Mouse (Mus musculus) megakaryocyte progenitor cell, adult 5-6 weeks (primary cell): ENCODE results near the gene Gm30191. TPM values are rescaled to one million over a fixed set of nuclear protein-coding genes. Genes with fewer than 3 reads are reported as not detected.
"Not testable (repeated sequence)": the region's sequence is repeated elsewhere in the genome, so short reads cannot be mapped to it uniquely, and the experiment has no call there.

Experiments used
- ATAC-seq: replicated peaks from 2 replicates; pipeline ENCODE4 v1.8.0; 2016; ENCODE audit warnings: mild to moderate bottlenecking, moderate TSS enrichment, inconsistent platforms; ENCODE audit not compliant: poor library complexity
- total RNA-seq, 2 experiments: library from RNA; stranded (forward) in 1 of 2; stranded (reverse) in 1 of 2; fragments of 157-497, 149-512 nt in 1 of 2; fragments of 200-1000 nt in 1 of 2; gene quantifications; 2 replicates each; pipeline versions ENCODE4 v1.2.3 to v1.2.4; 2015 to 2017

Gm30191 gene
- total RNA-seq, 2 experiments from 2014 or later, result not detected

GRCm38 (mm10) chr4:134284942-134285341 lies 38.2 kb downstream of the Gm30191 start:
- ATAC-seq, result no peak

DNA sequence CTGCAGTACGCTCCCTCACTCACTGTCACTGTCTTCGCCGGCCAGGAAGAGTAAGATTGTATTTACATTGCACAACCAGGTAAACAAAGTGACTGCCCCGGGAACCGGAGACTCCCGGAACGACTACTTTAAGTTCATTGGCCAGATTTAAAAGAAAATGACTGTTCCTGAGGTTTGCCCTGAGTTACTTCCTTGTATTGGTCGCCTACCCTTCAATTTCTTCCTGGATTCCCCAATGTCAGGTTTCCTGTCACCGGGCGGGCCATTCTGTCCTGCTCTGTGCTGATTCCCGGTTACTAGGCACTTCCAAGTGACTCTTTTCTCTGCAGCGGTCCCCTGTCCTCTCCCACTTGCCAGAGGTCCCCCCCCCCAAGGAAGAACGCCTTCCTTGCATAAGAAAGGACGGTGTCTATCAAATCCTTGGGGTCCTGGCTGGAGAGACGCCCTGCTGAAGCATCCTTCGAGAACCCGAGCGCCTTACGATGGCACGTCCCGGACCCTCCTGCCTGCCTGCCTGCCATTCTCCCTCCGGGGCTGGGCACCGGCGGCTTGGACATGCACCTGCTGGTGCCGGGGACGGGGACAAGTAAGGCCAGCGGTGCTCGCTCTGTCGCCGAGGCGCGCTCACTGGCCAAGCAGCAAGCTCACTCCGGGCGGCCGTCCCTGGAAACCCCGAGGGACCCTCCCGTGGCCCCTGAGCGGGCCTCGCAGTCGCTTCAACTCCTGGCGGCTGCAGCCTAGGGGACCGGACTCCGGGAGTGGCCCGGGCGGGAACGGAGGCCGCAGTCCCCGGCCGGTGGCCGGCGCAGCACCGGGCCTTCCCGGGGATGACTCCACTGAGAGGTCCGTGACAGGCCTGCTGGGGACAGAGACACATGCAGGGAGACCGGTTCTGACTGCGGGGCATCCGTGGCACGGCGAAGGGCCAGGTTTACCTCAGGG lies 39.8 kb downstream of the Gm30191 start:
- ATAC-seq, result no peak

DNA sequence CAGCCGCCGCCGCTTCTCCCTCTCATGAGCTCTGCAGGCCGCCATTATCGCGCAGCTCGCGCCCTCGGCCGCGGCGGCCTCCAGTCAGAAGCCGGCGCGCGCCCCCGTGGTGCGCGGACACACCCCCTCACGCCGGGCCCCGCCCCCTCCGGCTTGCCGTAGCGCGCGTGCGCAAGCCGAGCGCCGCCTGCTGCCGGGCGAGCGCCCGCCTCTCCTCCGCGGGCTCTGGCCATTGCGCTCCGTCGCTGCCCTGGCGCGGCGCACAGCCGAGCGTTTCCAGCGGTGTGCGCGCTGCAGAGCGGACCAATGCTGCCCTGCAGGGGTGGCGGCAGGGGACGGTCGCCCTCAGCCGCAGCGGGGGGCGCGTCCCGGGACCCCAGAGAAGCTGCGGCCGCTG lies 40.4 kb downstream of the Gm30191 start:
- ATAC-seq, result peak; percentile 63

- ATAC-seq, result peak; percentile 68
These were observed 40.9 kb downstream of the Gm30191 start, which contains the start of gene Pdik1l for GRCm38 (mm10) chr4:134287575-134288025. Gene Pdik1l (minus strand): TSS chr4:134287895.

DNA sequence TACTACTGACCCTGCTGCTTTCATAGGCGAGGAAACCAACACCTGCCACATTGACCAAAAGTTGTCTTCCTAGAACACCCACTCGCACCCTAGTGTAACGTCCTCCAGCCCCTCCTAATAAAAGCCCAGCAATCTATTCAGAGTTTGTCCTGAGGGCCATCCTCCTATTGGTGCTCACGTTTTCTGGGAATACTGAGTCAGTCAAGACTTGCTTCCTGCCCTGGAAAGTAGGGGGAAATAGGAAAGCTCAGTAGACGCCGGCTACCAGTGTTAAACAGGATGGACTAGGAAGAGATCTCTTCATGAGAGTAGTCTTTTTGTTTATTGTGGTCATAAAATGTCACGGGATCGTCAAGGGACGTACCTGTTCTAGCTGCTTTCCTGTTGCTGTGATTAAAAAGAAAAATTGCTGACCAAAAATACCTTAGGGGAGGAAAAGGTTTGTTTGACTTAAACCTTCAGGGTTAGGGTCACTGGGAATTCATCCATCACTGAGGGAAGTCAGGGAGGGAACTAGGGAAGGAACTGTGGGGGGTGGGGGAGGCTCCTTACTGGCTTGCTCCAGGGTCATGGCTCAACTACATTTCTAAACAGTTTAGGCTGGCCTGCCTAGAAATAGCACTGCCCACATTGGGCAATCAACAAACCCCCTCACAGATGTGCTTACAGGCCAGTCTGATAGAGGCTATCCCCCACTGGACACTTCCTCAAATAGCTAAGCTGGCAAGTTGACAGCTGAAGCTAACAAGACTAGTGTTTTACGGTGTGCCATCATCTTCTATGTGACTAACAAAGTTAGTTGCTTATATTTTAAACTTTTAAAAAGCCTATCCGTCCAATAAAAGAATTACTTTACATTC lies 41.9 kb downstream of the Gm30191 start:
- peak; percentile 46 for ATAC-seq

DNA sequence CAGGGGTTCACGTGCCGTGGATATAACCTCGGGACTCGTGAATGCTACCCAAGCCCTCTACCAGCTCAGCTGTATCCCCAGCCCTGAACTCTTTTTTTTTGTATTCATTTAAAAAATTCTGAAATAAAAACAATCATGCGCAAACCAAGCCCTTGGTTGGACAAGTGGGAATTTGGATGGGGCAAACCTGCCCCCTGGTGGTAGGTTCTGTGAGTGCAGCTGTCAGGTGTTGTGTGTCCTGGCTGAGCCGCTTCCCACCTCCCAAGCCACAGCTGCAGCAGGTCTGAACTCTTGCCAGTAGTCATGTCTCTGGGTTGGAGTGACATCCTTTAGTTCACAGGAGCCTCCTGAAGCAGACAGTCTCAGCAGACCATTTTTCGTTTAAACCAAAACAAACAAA lies 45.3 kb downstream of the Gm30191 start:
- peak; percentile 56 for ATAC-seq

GRCm38 (mm10) chr4:134293061-134293691 lies 46.4 kb downstream of the Gm30191 start:
- no peak for ATAC-seq

GRCm38 (mm10) chr4:134293692-134294163 lies 47.0 kb downstream of the Gm30191 start:
- no peak for ATAC-seq

DNA sequence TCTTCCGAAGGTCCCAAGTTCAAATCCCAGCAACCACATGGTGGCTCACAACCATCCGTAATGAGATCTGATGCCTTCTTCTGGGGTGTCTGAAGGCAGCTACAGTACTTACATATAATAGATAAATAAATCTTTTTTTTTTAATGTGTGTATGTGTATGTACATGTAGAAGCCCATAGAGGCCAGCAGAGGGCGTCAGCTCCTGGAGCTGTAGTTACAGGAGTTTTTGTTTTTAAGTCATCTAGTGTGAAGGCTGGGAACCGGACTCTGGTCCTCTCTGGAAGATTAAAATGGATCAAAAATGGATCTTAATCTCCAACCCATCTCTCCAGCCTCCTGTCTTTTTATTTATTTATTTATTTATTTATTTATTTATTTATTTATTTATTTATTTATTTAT lies 49.4 kb downstream of the Gm30191 start:
- not testable (repeated sequence) for ATAC-seq

- ATAC-seq, result no peak
These were observed 49.8 kb downstream of the Gm30191 start for GRCm38 (mm10) chr4:134296523-134296922.

DNA sequence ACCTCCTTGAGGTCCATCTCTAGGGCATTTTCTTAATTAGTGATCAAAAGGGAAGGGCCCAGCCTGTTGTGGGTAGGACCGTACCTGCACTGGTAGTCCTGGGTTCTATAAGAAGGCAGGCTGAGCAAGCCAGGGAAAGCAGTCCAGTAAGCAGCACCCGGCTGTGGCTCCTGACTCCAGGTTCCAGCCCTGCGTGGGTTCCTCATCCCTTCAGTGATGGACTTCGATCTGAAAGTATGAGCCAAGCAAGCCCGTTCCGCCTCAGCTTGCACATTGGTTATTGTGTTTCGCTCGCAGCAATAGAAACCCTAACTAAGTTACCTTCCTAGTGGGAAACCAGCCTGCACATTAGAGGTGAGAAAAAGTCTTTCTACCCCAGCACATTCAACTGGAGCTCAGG lies 50.6 kb downstream of the Gm30191 start:
- ATAC-seq, result no peak

- ATAC-seq, result no peak
These were observed 52.1 kb downstream of the Gm30191 start for GRCm38 (mm10) chr4:134298626-134299497.

DNA sequence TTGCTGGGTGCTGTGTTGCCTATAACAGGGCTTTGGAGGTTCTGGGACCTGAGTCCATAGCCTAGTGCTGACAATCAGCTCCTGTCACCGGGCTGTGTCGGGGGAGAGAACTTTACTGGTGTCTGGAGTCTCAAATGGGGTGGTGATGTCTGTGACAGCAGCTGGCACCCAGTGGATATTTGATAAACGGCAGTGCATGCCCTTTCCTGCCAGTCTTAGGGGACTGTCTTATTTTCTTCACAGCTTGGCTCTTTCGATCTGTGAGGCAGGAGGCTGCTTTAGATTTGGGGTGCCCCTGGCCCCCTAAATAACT lies 52.7 kb downstream of the Gm30191 start:
- peak; percentile 37; the same call in 1 of the 2 replicates for ATAC-seq

Other genes starting within 250 kb of the Gm30191 start
- 27.0 and 31.5 TPM in 2 replicates for gene Dhdds, start 246.0 kb upstream of the Gm30191 start, total RNA-seq (2015)
- 28.2 and 30.1 TPM in 2 replicates for gene Dhdds, start 246.0 kb upstream of the Gm30191 start, total RNA-seq (2017)
- gene Lin28a, start 228.1 kb upstream of the Gm30191 start, total RNA-seq (2015), result 3.7 and 4.7 TPM in 2 replicates
- 27.4 and 31.2 TPM in 2 replicates for gene Lin28a, start 228.1 kb upstream of the Gm30191 start, total RNA-seq (2017)
- not detected in 2 replicates for gene Zfp683, start 193.1 kb upstream of the Gm30191 start, total RNA-seq (2015)
- not detected in 2 replicates for gene Zfp683, start 193.1 kb upstream of the Gm30191 start, total RNA-seq (2017)
- 0.77 and 2.2 TPM in 2 replicates for gene Crybg2, start 186.1 kb upstream of the Gm30191 start, total RNA-seq (2015)
- 0.37 and 0.71 TPM in 2 replicates for gene Crybg2, start 186.1 kb upstream of the Gm30191 start, total RNA-seq (2017)
- 291 and 358 TPM in 2 replicates for gene Cd52, start 151.9 kb upstream of the Gm30191 start, total RNA-seq (2015)
- 339 and 505 TPM in 2 replicates for gene Cd52, start 151.9 kb upstream of the Gm30191 start, total RNA-seq (2017)
- 9.2 and 10.7 TPM in 2 replicates for gene Ubxn11, start 144.4 kb upstream of the Gm30191 start, total RNA-seq (2015)
- gene Ubxn11, start 144.4 kb upstream of the Gm30191 start, total RNA-seq (2017), result 6.5 and 7.3 TPM in 2 replicates
- 724 and 761 TPM in 2 replicates for gene Sh3bgrl3, start 118.1 kb upstream of the Gm30191 start, total RNA-seq (2015)
- 230 and 307 TPM in 2 replicates for gene Sh3bgrl3, start 118.1 kb upstream of the Gm30191 start, total RNA-seq (2017)
- gene Cep85, start 59.8 kb upstream of the Gm30191 start, total RNA-seq (2015), result 14.5 and 27.8 TPM in 2 replicates
- 33.8 and 41.0 TPM in 2 replicates for gene Cep85, start 59.8 kb upstream of the Gm30191 start, total RNA-seq (2017)
- not detected in 2 replicates for gene Gm7534, start 43.9 kb upstream of the Gm30191 start, total RNA-seq (2015)
- gene Gm7534, start 43.9 kb upstream of the Gm30191 start, total RNA-seq (2017), result not detected in 2 replicates
- gene Catsper4, start 19.6 kb upstream of the Gm30191 start, total RNA-seq (2015), result not detected in 2 replicates
- gene Catsper4, start 19.6 kb upstream of the Gm30191 start, total RNA-seq (2017), result not detected in 2 replicates
- gene Cnksr1, start 8.5 kb upstream of the Gm30191 start, total RNA-seq (2015), result not detected in 2 replicates
- not detected in 2 replicates for gene Cnksr1, start 8.5 kb upstream of the Gm30191 start, total RNA-seq (2017)
- gene E130218I03Rik, start 3.3 kb upstream of the Gm30191 start, total RNA-seq (2015), result not detected in 2 replicates
- gene E130218I03Rik, start 3.3 kb upstream of the Gm30191 start, total RNA-seq (2017), result 0.14 TPM in 1 of 2 replicates, not detected in the other
- 11.7 and 11.8 TPM in 2 replicates for gene Zfp593, start 1.3 kb upstream of the Gm30191 start, total RNA-seq (2015)
- gene Zfp593, start 1.3 kb upstream of the Gm30191 start, total RNA-seq (2017), result 12.5 and 12.7 TPM in 2 replicates
- gene Grrp1, start 7.2 kb downstream of the Gm30191 start, total RNA-seq (2015), result not detected in 2 replicates
- gene Grrp1, start 7.2 kb downstream of the Gm30191 start, total RNA-seq (2017), result not detected in 2 replicates
- gene Pdik1l, start 41.0 kb downstream of the Gm30191 start, total RNA-seq (2015), result 23.4 and 25.9 TPM in 2 replicates
- 32.7 and 34.0 TPM in 2 replicates for gene Pdik1l, start 41.0 kb downstream of the Gm30191 start, total RNA-seq (2017)
- not detected in 2 replicates for gene Trim63, start 68.2 kb downstream of the Gm30191 start, total RNA-seq (2015)
- gene Trim63, start 68.2 kb downstream of the Gm30191 start, total RNA-seq (2017), result not detected in 2 replicates
- gene Slc30a2, start 96.2 kb downstream of the Gm30191 start, total RNA-seq (2015), result 0.07 and 0.15 TPM in 2 replicates
- gene Slc30a2, start 96.2 kb downstream of the Gm30191 start, total RNA-seq (2017), result not detected in 2 replicates
- not detected in 2 replicates for gene Extl1, start 136.9 kb downstream of the Gm30191 start, total RNA-seq (2015)
- gene Extl1, start 136.9 kb downstream of the Gm30191 start, total RNA-seq (2017), result not detected in 2 replicates
- gene Pafah2, start 149.4 kb downstream of the Gm30191 start, total RNA-seq (2015), result 14.0 and 21.2 TPM in 2 replicates
- gene Pafah2, start 149.4 kb downstream of the Gm30191 start, total RNA-seq (2017), result 14.5 and 16.2 TPM in 2 replicates
- 794 and 868 TPM in 2 replicates for gene Stmn1, start 221.4 kb downstream of the Gm30191 start, total RNA-seq (2015)
- 1,207 and 1,242 TPM in 2 replicates for gene Stmn1, start 221.4 kb downstream of the Gm30191 start, total RNA-seq (2017)
- 5.2 and 7.3 TPM in 2 replicates for gene Paqr7, start 249.8 kb downstream of the Gm30191 start, total RNA-seq (2015)
- 11.1 and 13.5 TPM in 2 replicates for gene Paqr7, start 249.8 kb downstream of the Gm30191 start, total RNA-seq (2017)